In the genomic region with DNA sequence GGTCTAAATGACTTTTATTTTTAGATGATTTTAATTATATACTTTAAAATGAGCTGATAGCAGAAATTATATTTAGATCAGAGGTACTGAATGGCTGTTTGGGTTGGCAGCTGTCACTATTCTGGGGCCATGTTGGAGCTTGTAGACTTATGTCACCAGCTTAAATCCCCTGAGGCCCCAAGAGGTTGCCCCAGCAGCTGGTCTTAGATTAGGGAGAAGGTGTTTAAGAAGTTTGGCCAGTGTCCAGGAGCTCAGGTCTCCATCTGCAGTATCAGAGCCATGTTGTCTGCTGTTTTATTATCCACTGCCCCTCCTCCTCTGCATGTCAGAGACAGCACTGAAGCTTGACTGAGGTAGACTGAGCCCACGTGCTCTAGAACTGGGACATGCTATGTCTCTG, we compare ENCODE assay signal across 18 mouse cellular contexts. TPM values are rescaled to one million over a fixed set of nuclear protein-coding genes. Genes with fewer than 3 reads are reported as not detected.
DNase-seq lines count a peak whose midpoint lies in the region; ATAC-seq and TF ChIP-seq lines count a peak whose summit lies in the region.
"Had no signal": no experiment of that assay in that cellular context is flagged by ENCODE, and none has a peak within 500 bp of the region (broad histone marks: within the 10 kb centered on the region; RNA-seq: fewer than 3 reads in every experiment).

No protein-coding gene starts in this region.

- peaks cover 31% of the 10 kb centered on the region for H3K4me1 ChIP-seq in heart, embryonic 16.5 days (ENCODE audit: control insufficient read depth, insufficient read depth, low read length)
- H3K4me1 ChIP-seq in midbrain, embryonic 11.5 days (ENCODE audit: control insufficient read depth, insufficient read depth, low read length) = no peaks in the 10 kb centered on the region
- H3K4me1 ChIP-seq in midbrain, embryonic 13.5 days (replicated peaks) = no peaks in the 10 kb centered on the region
- no peaks in the 10 kb centered on the region for H3K4me1 ChIP-seq in embryonic facial prominence, embryonic 15.5 days
- H3K4me1 ChIP-seq in forebrain, embryonic 10.5 days = no peaks in the 10 kb centered on the region
- H3K4me1 ChIP-seq: embryonic facial prominence, embryonic 13.5 days; limb, embryonic 13.5 days; midbrain, embryonic 10.5 days had no signal

- no peak for DNase-seq in heart, postnatal 36 days
- peak; percentile 53 for DNase-seq in midbrain, embryonic 11.5 days (ENCODE audit: low spot score, missing footprints)
- no peak for DNase-seq in forebrain, embryonic 10.5 days (ENCODE audit: extremely low spot score, low spot score)
- DNase-seq: adrenal gland, adult 8-10 months; kidney, adult 18-20 months; lung, embryonic 14.5 days; lung, postnatal 36 days; spleen, adult 18-20 months; thymus, postnatal 36 days had no signal

- 46% methylated on average over 1 of the region's 1 CpGs for WGBS in heart, embryonic 16.5 days
- 91% methylated on average over 1 of the region's 1 CpGs for WGBS in midbrain, embryonic 11.5 days
- WGBS in midbrain, embryonic 13.5 days = 81% methylated on average over 1 of the region's 1 CpGs
- 85% methylated on average over 1 of the region's 1 CpGs for WGBS in embryonic facial prominence, embryonic 15.5 days
- 84% methylated on average over 1 of the region's 1 CpGs for WGBS in forebrain, embryonic 10.5 days

- no peak overlapping the region for H3K9ac ChIP-seq in heart, embryonic 16.5 days (ENCODE audit: low read length)
- no peak overlapping the region for H3K9ac ChIP-seq in midbrain, embryonic 11.5 days (ENCODE audit: low read length)
- H3K9ac ChIP-seq in midbrain, embryonic 13.5 days (replicated peaks) = no peak overlapping the region
- H3K9ac ChIP-seq in embryonic facial prominence, embryonic 15.5 days = no peak overlapping the region
- H3K9ac ChIP-seq: embryonic facial prominence, embryonic 13.5 days; limb, embryonic 13.5 days; lung, embryonic 14.5 days had no signal

- intact Hi-C loops in heart, postnatal 36 days (cut with DNase I) = no loop called here

- no peak overlapping the region for H3ac ChIP-seq in myocyte (ENCODE audit: control insufficient read depth, insufficient read length)

- peaks cover 54% of the 10 kb centered on the region for H3K36me3 ChIP-seq in heart, embryonic 16.5 days (ENCODE audit: control insufficient read depth, insufficient read depth)
- peaks cover 32% of the 10 kb centered on the region for H3K36me3 ChIP-seq in midbrain, embryonic 11.5 days (ENCODE audit: control insufficient read depth, insufficient read depth, low read length)
- peaks cover 99% of the 10 kb centered on the region for H3K36me3 ChIP-seq in midbrain, embryonic 13.5 days
- H3K36me3 ChIP-seq in embryonic facial prominence, embryonic 15.5 days = peaks cover 96% of the 10 kb centered on the region
- H3K36me3 ChIP-seq in myocyte (ENCODE audit: control insufficient read depth, insufficient read depth) = peaks cover 40% of the 10 kb centered on the region
- H3K36me3 ChIP-seq in forebrain, embryonic 10.5 days (replicated peaks) = peaks cover 100% of the 10 kb centered on the region

- no peak for TF ChIP-seq POLR2A in myocyte (IDR thresholded peaks at IDR 0.05; ENCODE audit: insufficient read length, low read depth)

- H3K4me3 ChIP-seq in heart, embryonic 16.5 days (ENCODE audit: low read length) = no peak overlapping the region
- H3K4me3 ChIP-seq in midbrain, embryonic 11.5 days (ENCODE audit: low read depth, low read length) = no peak overlapping the region
- no peak overlapping the region for H3K4me3 ChIP-seq in midbrain, embryonic 13.5 days (replicated peaks)
- no peak overlapping the region for H3K4me3 ChIP-seq in embryonic facial prominence, embryonic 15.5 days (replicated peaks)
- no peak overlapping the region for H3K4me3 ChIP-seq in myocyte
- no peak overlapping the region for H3K4me3 ChIP-seq in forebrain, embryonic 10.5 days
- H3K4me3 ChIP-seq: embryonic facial prominence, embryonic 13.5 days; limb, embryonic 13.5 days; midbrain, embryonic 10.5 days had no signal

- no peaks in the 10 kb centered on the region for H3K9me3 ChIP-seq in heart, embryonic 16.5 days (replicated peaks; ENCODE audit: control insufficient read depth, low read length)
- no peaks in the 10 kb centered on the region for H3K9me3 ChIP-seq in midbrain, embryonic 11.5 days (ENCODE audit: control insufficient read depth, low read length)
- H3K9me3 ChIP-seq in midbrain, embryonic 13.5 days = no peaks in the 10 kb centered on the region
- H3K9me3 ChIP-seq in embryonic facial prominence, embryonic 15.5 days (replicated peaks) = no peaks in the 10 kb centered on the region
- H3K9me3 ChIP-seq in forebrain, embryonic 10.5 days = no peaks in the 10 kb centered on the region
- H3K9me3 ChIP-seq: embryonic facial prominence, embryonic 13.5 days; limb, embryonic 13.5 days; midbrain, embryonic 10.5 days had no signal

- H3K27me3 ChIP-seq in heart, embryonic 16.5 days (ENCODE audit: control insufficient read depth, insufficient read depth, low read length) = no peaks in the 10 kb centered on the region
- H3K27me3 ChIP-seq in midbrain, embryonic 11.5 days (ENCODE audit: control insufficient read depth, insufficient read depth, low read length) = no peaks in the 10 kb centered on the region
- no peaks in the 10 kb centered on the region for H3K27me3 ChIP-seq in midbrain, embryonic 13.5 days
- no peaks in the 10 kb centered on the region for H3K27me3 ChIP-seq in embryonic facial prominence, embryonic 15.5 days
- H3K27me3 ChIP-seq in myocyte (ENCODE audit: control insufficient read depth, insufficient read depth, insufficient read length) = no peaks in the 10 kb centered on the region
- H3K27me3 ChIP-seq in forebrain, embryonic 10.5 days (ENCODE audit: poor library complexity, severe bottlenecking) = no peaks in the 10 kb centered on the region
- H3K27me3 ChIP-seq: embryonic facial prominence, embryonic 13.5 days; limb, embryonic 13.5 days; Patski had no signal

- peak overlapping the region; percentile 5; the same call in 1 of the 2 replicates for H3K4me2 ChIP-seq in heart, embryonic 16.5 days (ENCODE audit: low read depth, low read length)
- H3K4me2 ChIP-seq in midbrain, embryonic 11.5 days = no peak overlapping the region
- no peak overlapping the region for H3K4me2 ChIP-seq in midbrain, embryonic 13.5 days (replicated peaks)
- no peak overlapping the region for H3K4me2 ChIP-seq in embryonic facial prominence, embryonic 15.5 days (replicated peaks)
- no peak overlapping the region for H3K4me2 ChIP-seq in myocyte (ENCODE audit: low read depth)
- H3K4me2 ChIP-seq: embryonic facial prominence, embryonic 13.5 days; limb, embryonic 13.5 days; lung, embryonic 14.5 days had no signal

- no peaks in the 10 kb centered on the region for H3K79me2 ChIP-seq in myocyte (ENCODE audit: control insufficient read depth, insufficient read depth)

- H3K27ac ChIP-seq in heart, embryonic 16.5 days (ENCODE audit: low read length) = peak overlapping the region; percentile 53
- no peak overlapping the region for H3K27ac ChIP-seq in midbrain, embryonic 11.5 days (ENCODE audit: low read depth, low read length)
- no peak overlapping the region for H3K27ac ChIP-seq in midbrain, embryonic 13.5 days
- no peak overlapping the region for H3K27ac ChIP-seq in embryonic facial prominence, embryonic 15.5 days (replicated peaks)
- no peak overlapping the region for H3K27ac ChIP-seq in forebrain, embryonic 10.5 days
- H3K27ac ChIP-seq: embryonic facial prominence, embryonic 13.5 days; kidney, postnatal 0 days; limb, embryonic 13.5 days; midbrain, embryonic 10.5 days had no signal

- peak; percentile 53 for ATAC-seq in heart, embryonic 16.5 days (replicated peaks; ENCODE audit: extremely low read depth, insufficient read depth, low FRiP score)
- no peak for ATAC-seq in midbrain, embryonic 11.5 days (ENCODE audit: low FRiP score)
- ATAC-seq in midbrain, embryonic 13.5 days = no peak
- ATAC-seq in embryonic facial prominence, embryonic 15.5 days (ENCODE audit: insufficient number of reproducible peaks, low FRiP score, low TSS enrichment, low read depth) = 0 out of 2 replicates have a peak, but pooled peaks have one; percentile 36
- ATAC-seq: Patski had no signal

TF ChIP-seq in myocyte, 11 proteins besides CTCF, POLR2A, EP300 and RAD21:
- TF ChIP-seq TCF12 (IDR thresholded peaks at IDR 0.05; ENCODE audit: insufficient read depth, poor library complexity, severe bottlenecking) (no peak), USF1 (IDR thresholded peaks at IDR 0.05; ENCODE audit: low read depth) (no peak), POLR2AphosphoS2 (IDR thresholded peaks at IDR 0.05; ENCODE audit: insufficient read length, low read depth) (no peak), MYOD1 (IDR thresholded peaks at IDR 0.05; ENCODE audit: control insufficient read depth in 1 of 3, insufficient read length in 2 of 3, low read depth in 2 of 3) (peak in 2 of 3 experiments; percentile 24 to 61), MYOG (IDR thresholded peaks at IDR 0.05; ENCODE audit: control insufficient read depth in 1 of 3, insufficient read depth in 1 of 3, insufficient read length in 2 of 3, low read depth in 2 of 3) (peak in 1 of 3 experiments; percentile 79), REST (IDR thresholded peaks at IDR 0.05; ENCODE audit: insufficient read depth, insufficient read length) (no peak), MAX (IDR thresholded peaks at IDR 0.05; ENCODE audit: low read depth) (no peak)

RNA-seq across cellular contexts. Expression of gene Get4, which starts 8.7 kb away (rescaled TPM):
- polyA plus RNA-seq in heart, embryonic 16.5 days (2015; fragmentation: Nextera tagmentation; extraction: Ambion mirVana) = 141 and 145 TPM in 2 replicates
- 10 to 100 TPM; 44.8 to 47.4 TPM for total RNA-seq in heart, postnatal 36 days (2021)
- polyA plus RNA-seq in midbrain, embryonic 11.5 days (2014; fragmentation: Nextera tagmentation; extraction: Ambion mirVana) = 118 and 123 TPM in 2 replicates
- polyA plus RNA-seq in midbrain, embryonic 13.5 days (2015; fragmentation: Nextera tagmentation; extraction: Ambion mirVana) = 112 and 116 TPM in 2 replicates
- polyA plus RNA-seq in embryonic facial prominence, embryonic 15.5 days (2015; fragmentation: Nextera tagmentation; extraction: Ambion mirVana) = 148 and 154 TPM in 2 replicates
- 106 TPM for polyA plus RNA-seq in myocyte (2012; fragmentation: generic; extraction: Trizol)
- 187 and 188 TPM in 2 replicates for polyA plus RNA-seq in forebrain, embryonic 10.5 days (2016; fragmentation: Nextera tagmentation; extraction: Ambion mirVana)

RNA-seq across cellular contexts. Expression of gene Sun1, which starts 42.9 kb away (rescaled TPM):
- polyA plus RNA-seq in heart, embryonic 16.5 days (2015; fragmentation: Nextera tagmentation; extraction: Ambion mirVana) = 35.7 and 41.5 TPM in 2 replicates
- total RNA-seq in heart, postnatal 36 days (2021) = 10 to 100 TPM; 48.2 to 50.1 TPM
- 41.9 and 44.6 TPM in 2 replicates for polyA plus RNA-seq in midbrain, embryonic 11.5 days (2014; fragmentation: Nextera tagmentation; extraction: Ambion mirVana)
- 45.9 and 49.1 TPM in 2 replicates for polyA plus RNA-seq in midbrain, embryonic 13.5 days (2015; fragmentation: Nextera tagmentation; extraction: Ambion mirVana)
- polyA plus RNA-seq in embryonic facial prominence, embryonic 15.5 days (2015; fragmentation: Nextera tagmentation; extraction: Ambion mirVana) = 59.2 and 61.5 TPM in 2 replicates
- polyA plus RNA-seq in myocyte (2012; fragmentation: generic; extraction: Trizol) = 65.5 TPM
- 52.9 and 53.8 TPM in 2 replicates for polyA plus RNA-seq in forebrain, embryonic 10.5 days (2016; fragmentation: Nextera tagmentation; extraction: Ambion mirVana)

Comparison
In these comparisons a context has a peak if more than half of its experiments do, and no peak if none do; other contexts are left out.
1. ATAC-seq: peak in heart, embryonic 16.5 days (single experiment) and embryonic facial prominence, embryonic 15.5 days (single experiment); none in midbrain, embryonic 11.5 days (single experiment) and midbrain, embryonic 13.5 days (single experiment).